Mouse (Mus musculus) inflammation-experienced regulatory T-cells, adult 6 months (primary cell): ENCODE measurements around the gene Stk32c. TPM values are rescaled to one million over a fixed set of nuclear protein-coding genes. Genes with fewer than 3 reads are reported as not detected.

Experiments
- ATAC-seq: one replicate; pipeline ENCODE4 v1.8.0; 2017
- polyA plus RNA-seq, 3 experiments: library from polyadenylated mRNA; unstranded; fragments of 100-300 nt; shearing (Covaris generic); gene quantifications; one replicate each; pipeline ENCODE4 v1.2.1; 2017

Stk32c gene
- polyA plus RNA-seq, 3 experiments from 2014 or later, result 0.91 to 3.4 TPM; not detected in 1

DNA sequence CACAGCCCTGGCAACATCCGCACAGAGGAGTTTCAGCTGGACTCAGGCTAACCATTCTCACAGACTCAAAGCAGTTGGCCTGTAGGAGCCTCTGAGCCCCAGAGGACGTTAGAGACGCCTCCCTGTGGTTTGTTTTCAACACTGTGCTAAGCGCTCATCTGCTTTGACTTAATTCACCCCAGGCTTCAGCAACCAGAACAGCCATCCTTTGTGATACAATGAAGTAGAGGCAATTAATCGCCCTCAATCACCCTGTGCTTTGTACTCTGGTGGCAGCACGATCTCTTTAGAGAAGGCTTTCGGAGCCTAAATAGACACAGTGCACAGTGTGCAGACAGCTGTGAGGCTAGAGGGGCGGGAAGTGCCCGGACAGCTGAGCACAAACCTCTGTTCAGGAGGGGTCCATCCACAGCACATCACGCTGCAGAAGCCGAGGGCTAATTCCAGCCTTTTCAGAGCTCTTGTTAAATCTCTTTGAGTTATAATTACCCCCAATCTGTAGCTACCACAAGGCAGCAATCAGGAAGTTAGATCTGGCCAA is 73.1 kb downstream of the Stk32c start:
- ATAC-seq, result no peak

DNA sequence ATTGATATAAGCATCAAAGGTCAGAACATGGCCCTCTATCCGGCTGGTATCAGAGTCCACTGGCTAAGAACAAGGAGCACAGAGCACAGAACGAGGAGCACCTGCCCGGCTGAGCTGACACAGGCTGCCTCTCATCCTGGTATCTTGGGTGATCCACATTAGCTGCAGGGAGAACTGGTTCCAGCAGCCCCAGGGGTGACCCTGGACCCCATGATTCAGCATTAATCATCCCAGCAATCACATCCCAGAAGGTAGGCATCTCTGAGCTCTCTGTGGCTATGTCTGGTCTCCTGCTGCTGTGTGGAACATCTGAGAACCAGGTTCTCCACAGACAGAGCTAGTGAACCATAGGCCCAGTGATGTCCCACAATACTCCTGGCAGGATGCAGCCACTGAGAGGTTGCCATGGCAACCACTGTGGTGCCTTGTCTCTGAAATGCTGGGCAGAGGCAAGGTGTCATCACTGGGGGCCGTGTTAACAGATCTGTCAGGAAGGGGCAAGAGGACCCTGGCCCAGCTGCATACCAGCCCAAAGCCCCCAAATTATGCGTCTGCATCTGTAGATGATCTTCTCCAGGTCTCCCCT is 76.1 kb downstream of the Stk32c start:
- no peak for ATAC-seq

DNA sequence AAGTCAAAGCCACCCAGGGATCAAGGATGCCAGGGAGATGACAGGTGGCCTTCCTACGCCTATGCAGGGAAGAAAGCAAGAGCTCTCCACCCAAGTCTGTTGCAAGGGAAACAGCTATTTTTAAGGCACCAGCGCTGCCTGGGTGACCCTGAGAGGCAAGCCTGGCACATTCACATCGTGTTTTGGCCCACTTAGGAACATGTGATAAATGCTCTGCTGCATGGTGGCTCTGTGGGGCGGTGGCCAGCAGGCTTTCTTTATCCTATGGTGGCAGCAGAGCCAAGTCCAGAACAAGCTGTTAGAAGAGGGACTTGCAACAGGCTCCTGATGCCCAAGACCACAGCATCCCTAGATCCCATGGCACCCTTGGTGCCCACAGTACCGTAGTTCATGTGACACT is 77.9 kb downstream of the Stk32c start:
- no peak for ATAC-seq

- ATAC-seq, result no peak
These were observed 79.7 kb downstream of the Stk32c start for GRCm38 (mm10) chr7:139133446-139133845.

DNA sequence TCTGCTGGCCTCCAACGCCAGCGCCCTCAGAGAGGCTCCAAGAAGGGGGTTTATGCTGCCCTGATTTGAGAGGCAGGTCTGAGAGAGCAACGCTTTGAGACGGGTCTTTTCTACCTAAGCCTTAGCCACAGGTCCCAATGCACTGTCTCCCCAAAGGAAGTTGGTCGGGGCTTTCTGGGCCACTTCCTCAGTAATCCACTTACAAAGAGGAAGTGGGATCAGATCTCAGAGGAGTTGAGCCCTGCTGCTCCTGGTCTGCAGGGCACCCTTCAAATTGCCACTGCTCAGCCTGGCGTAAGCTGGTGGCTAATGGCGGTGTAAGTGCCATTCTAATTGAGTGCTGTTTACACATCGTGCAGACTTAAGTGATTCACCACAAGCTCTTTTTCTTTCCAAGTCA is 81.6 kb downstream of the Stk32c start:
- peak; percentile 8 for ATAC-seq

- no peak for ATAC-seq
These were observed 82.7 kb downstream of the Stk32c start for GRCm38 (mm10) chr7:139130361-139130760.

DNA sequence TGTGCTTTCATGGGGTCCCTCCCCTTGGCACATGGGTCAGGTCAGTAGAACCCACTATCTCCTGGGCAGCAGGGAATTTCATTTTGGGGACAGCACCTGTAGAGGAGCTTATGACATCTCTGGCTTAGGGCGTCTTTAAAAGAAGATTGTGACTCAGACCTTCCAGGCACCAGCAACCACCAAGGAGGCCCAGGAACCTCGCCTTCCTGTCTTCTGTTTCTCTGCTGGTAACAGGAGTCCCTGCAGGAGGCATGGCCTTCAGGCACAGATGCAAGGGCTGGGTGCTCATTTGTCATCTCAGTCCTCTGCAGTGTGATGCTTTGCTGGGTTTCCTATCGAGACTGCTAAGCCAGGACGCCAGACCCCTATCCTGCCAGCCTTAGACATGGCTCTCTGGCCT is 84.1 kb downstream of the Stk32c start:
- ATAC-seq, result peak; percentile 79

- ATAC-seq, result no peak
These were observed 86.6 kb downstream of the Stk32c start for GRCm38 (mm10) chr7:139126549-139126948.

DNA sequence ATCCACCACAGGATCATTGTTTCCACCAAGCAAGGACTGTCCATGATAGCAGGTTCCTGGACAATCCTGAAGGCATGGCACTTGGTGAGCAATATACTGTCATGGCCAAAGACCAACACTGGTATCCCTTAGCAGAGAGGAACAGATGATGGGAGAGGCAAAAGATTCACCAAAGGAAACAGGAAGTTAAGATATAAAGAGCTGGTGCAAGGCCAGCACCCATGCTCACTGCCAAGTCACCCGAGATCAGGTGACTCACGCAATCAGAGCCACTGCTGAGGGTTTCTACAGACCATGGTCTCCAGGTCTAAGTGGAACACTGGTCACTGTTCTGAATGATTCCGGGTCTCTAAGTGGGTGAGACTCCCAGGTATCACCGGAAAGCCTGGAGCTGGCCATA is 87.2 kb downstream of the Stk32c start:
- no peak for ATAC-seq

GRCm38 (mm10) chr7:139119775-139120153 is 93.3 kb downstream of the Stk32c start:
- ATAC-seq, result peak; percentile 28

DNA sequence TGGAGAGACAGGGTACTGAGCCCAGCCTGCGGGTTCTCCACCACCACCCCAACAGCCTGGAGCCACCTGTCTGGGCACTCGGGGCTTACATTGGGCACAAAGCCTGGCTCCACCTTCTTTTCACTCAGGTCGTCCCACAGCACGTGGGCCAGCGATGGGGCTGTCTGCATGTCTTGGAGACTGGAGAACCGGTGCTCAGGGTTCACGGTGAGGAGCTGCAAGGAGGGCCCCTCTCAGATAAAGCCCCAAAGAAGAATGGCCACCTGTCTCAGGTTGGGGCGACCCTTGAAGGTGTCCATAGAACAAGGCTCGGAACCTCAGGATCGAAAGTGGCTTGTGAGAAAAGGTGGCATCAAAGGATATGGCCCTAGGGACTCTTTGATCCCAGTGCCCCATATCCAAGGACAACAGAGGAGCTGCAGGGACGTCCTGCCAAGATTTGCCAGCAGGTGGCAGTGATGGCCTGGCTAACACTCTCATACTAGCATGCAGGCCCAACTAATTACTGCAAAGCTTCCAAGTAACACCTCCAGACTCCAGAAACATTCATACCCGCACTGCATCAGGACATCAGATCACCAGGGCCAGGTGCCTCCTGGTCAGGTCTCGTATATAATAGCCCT is 93.8 kb downstream of the Stk32c start:
- ATAC-seq, result peak; percentile 80

DNA sequence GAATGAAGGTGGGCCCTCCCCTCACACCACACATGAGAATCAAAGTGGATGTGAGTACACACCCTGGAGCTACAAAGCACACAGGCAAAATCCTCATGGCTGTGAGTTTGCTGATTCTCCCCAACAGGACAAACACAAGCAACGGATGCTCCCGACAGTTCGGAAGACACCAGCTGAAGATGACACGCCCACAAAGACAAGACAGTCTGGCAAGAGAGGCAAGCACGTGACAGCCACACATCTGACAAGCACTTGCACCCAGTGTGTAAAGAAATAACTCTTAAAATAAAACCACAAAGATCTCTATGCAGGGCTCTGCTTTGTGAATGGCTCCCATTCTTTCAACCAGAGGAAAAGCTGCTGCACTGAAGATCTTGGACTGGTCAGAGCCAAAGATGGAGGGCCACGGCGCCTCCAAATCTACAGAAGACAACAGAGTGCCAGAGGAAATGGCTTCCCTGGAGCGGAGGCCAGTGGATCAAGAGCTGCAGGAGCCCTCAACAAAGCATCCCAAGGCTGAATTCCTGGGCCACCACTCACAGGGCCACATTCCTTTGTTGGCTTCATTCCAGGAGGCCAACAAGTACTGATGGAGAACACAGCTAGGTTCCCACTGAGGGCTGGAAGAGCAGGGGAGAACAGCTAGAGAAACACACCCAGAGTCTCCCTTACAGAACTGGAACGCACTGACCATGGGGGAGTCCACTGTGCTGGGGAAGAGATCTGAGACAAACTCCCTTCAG is 105.0 kb downstream of the Stk32c start:
- ATAC-seq, result no peak

DNA sequence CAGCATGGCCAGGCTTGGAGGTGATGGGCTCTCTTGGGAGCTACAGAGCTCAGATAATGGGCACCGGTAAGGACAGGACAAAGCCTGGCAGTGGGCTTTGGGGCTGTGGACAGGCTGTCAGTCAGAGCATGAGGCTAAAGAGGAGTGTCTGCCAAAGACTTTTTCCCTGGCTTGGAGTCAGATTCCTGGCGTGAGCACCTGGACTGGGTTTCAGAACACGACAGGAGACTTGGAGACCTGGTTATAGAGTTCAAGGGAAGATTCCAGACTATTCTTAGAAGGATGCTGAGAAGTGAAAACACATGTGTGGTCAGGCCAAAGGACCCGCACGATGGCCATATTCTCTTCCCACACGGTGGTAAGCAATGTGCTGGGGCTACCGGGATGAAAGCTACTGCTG is 107.4 kb downstream of the Stk32c start:
- no peak for ATAC-seq

- ATAC-seq, result no peak
These were observed 108.0 kb downstream of the Stk32c start for GRCm38 (mm10) chr7:139105076-139105475.

GRCm38 (mm10) chr7:139103960-139104381 is 109.1 kb downstream of the Stk32c start:
- no peak for ATAC-seq

DNA sequence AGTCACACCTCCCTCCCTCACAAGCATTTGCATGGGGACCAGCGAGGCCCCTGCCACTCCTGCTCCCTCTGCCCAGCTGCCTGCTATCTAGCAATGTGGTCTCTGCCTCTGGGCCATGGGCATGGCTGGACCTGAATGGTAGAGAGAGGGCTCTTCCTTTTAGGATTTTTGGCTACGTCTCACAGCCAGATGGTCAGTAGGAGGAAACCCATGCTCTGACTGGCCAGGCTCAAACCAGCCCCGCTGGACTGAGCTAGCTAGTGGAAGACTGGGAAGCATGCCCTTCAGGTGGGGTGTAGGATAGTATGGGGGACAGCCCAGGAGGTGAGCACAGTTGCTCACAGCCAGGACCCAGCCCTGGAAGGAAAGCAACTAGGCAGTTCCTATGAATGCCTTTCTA is 111.3 kb downstream of the Stk32c start:
- no peak for ATAC-seq

- no peak for ATAC-seq
These were observed 111.8 kb downstream of the Stk32c start for GRCm38 (mm10) chr7:139101286-139101804.

DNA sequence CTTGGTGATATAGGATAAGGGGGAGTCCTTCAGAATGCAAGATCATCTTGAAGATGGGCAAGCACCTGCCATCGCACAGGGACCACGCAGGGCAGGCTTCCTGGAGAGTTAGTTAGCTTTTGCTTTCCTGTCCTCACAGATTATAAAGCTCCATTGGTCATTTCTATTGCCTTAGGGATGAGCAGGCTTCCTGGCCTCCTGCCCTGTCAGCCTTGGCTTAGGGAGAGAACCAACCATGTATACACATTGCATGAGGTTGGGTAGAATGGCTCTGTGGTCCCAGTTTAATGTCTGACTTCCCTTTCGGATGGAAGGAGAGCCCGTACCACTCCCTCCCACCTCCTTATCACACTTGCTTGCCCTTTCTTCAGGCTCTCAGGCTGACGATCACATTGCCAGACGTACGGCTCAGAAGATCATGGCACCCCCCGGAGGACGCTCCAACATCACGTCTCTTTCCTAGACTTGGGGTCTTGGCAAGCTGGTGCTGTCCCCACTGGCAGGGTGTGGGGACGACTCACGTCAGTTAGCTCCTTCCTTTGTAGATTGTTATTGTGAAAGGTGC is 112.5 kb downstream of the Stk32c start:
- ATAC-seq, result no peak

DNA sequence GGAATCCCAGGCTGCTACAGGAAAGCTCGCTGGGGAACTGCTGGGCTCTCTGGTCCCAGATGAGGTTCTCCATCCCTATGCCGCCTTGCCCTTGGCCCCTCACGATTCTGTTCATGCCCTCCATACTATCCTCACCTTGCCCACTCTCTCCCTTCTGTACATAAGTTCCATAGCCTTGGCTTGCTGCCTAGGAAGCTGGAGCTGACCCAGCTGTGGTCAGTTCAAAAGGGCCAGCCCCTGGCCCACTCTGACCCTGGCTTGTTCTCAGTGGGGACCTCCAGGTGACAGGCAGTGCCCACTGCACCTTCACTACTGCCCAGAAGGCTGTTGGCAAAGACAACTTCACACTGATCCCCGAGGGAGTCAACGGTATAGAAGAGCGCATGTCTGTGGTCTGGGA is 116.7 kb downstream of the Stk32c start:
- no peak for ATAC-seq

DNA sequence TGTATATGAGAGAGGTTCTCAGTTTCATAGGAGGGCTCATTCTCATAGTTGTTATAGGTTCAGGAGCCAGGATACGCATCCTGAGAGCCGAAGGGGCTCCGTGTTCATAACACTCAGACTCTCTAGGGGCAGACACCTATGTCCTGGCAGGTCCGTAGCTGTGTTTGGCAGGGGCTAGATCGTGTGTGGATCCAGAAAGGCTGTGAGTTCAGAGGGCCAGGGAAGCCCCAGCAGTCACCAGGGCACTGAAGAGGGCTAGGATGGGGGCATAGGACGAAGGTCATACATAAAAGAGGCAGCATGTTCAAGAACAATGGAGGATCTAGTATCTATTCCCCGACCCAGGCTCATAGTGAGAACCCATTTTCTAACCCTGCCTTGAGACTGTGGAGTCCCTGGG is 117.8 kb downstream of the Stk32c start:
- ATAC-seq, result no peak

DNA sequence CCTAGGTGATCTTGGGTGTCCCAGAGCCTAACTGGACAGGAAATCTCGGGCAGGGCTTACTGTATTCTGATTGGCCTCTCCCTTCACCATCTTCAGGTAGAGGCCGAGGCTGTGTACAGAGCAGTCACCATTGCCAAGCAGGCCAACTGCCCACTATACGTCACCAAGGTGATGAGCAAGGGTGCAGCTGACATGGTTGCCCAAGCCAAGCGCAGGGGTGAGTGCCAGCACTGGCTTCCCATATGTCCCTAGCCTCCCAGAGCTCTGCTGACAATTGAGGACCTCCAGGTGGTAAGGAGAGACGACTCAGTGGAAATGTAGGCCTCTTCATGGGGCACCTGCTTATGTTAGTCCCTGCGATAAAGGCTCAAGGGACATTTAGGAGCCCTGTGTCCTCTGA is 118.3 kb downstream of the Stk32c start:
- no peak for ATAC-seq

DNA sequence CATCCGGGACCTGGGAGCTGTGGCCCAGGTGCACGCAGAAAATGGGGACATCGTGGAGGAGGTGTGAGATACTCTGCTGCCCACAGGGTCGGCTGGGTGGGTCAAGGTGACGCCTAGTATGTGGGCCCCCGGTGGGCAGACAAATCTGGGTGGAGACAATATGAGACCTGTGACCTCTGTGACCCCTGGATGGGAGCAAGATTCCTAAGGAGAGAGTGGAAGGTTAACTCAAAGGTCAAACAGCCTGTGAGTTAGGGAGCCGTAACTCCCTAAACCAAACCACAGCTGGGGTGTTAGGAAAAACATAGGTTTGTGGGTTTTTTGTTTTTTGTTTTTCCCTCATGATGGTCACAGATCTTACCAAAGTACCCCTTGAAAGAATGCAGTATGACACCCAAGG is 119.3 kb downstream of the Stk32c start:
- ATAC-seq, result no peak

GRCm38 (mm10) chr7:139093124-139093523 is 120.0 kb downstream of the Stk32c start:
- no peak for ATAC-seq
